Mouse (Mus musculus): ENCODE data around the gene Zfp277. TPM values are rescaled to one million over a fixed set of nuclear protein-coding genes. Genes with fewer than 3 reads are reported as not detected.

Gene Zfp277
- polyA plus RNA-seq, 1 experiment from 2014 or later, result 32.1 TPM

DNA sequence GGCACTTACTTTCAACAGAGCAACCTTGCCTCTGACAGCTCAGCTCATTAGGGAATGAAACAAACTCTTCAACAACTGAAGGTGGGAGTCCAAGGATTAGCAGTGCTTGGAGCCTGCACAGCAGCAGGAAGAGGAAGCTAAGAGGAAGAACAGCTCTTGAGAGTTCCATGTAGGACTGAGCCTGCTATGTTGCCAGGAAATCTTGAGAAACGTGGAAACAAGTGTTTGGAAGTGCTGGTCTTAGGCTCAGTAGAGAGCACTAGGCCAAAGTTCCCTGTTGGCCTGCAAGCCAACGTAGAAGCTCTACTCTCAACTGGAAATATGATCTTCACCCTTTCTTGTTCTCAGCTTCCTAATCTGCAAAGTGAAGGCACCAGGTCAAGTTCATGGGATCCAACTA is 177.4 kb downstream of the Zfp277 start:
- WGBS, result 81% methylated on average over 2 of the region's 2 CpGs

More for the DNA sequence above, 177.4 kb downstream of the Zfp277 start:
- no peaks in the 10 kb centered on the region for H3K9me3 ChIP-seq (ENCODE audit: control insufficient read depth, low read length)
- no peak overlapping the region for H3K4me3 ChIP-seq (replicated peaks; ENCODE audit: low read depth, low read length)
- DNase-seq (no peak), ATAC-seq (ENCODE audit: low FRiP score, low TSS enrichment) (no peak)
- H3K27me3 ChIP-seq (ENCODE audit: control insufficient read depth, insufficient read depth, low read length), result no peaks in the 10 kb centered on the region
- no peak overlapping the region for H3K4me2 ChIP-seq (ENCODE audit: low read length)
- no peak overlapping the region for H3K9ac ChIP-seq (replicated peaks; ENCODE audit: low read length)
- H3K4me1 ChIP-seq (ENCODE audit: control insufficient read depth, insufficient read depth, low read length), result no peaks in the 10 kb centered on the region
- no peaks in the 10 kb centered on the region for H3K36me3 ChIP-seq (ENCODE audit: control insufficient read depth, insufficient read depth, low read length)
- no peak overlapping the region for H3K27ac ChIP-seq (replicated peaks; ENCODE audit: low read depth, low read length)

Other genes starting within 250 kb of the Zfp277 start
- not detected in 2 replicates for gene Lsmem1, start 246.4 kb downstream of the Zfp277 start, polyA plus RNA-seq (2014; fragmentation: Nextera tagmentation; extraction: Ambion mirVana)
- gene Ifrd1, start 197.4 kb downstream of the Zfp277 start, polyA plus RNA-seq (2014; fragmentation: Nextera tagmentation; extraction: Ambion mirVana), result 186 and 201 TPM in 2 replicates
- gene Dock4, start 50 bp upstream of the Zfp277 start, polyA plus RNA-seq (2014; fragmentation: Nextera tagmentation; extraction: Ambion mirVana), result 30.5 and 34.3 TPM in 2 replicates

All from midbrain, embryonic 14.5 days (tissue).